Mouse (Mus musculus) MEL (cell line): Measurements from ENCODE around the gene Aldh1a3. TPM values are rescaled to one million over a fixed set of nuclear protein-coding genes. Genes with fewer than 3 reads are reported as not detected.

Experiments used
- DNase-seq: peaks from one replicate; pipeline ENCODE4 v3.0.0; 2011; ENCODE audit warnings: low read depth, low spot score
- H3K27ac ChIP-seq: 2 replicates; pipeline ENCODE4 v1.5.1; 2012; ENCODE audit warnings: low read depth, mild to moderate bottlenecking, control low read depth, low read length, moderate library complexity; ENCODE audit not compliant: control insufficient read depth
- H3K27me3 ChIP-seq, 2 experiments: fragments of 150-350 bp in 1 of 2; sonication (generic) in 1 of 2; 2 replicates each; pipeline ENCODE4 v1.6.1; 2012; ENCODE audit warnings: low read length in 2 of 2, mild to moderate bottlenecking in 2 of 2, improper control_type of control experiment in 1 of 2, moderate library complexity in 1 of 2; ENCODE audit not compliant: insufficient read depth in 2 of 2, control insufficient read depth in 1 of 2
- H3K36me3 ChIP-seq, 2 experiments: 2 replicates each; pipeline ENCODE4 v1.6.1; 2012 to 2014; ENCODE audit warnings: low read length in 2 of 2, improper control_type of control experiment in 1 of 2, inconsistent platforms in 1 of 2, mild to moderate bottlenecking in 1 of 2; ENCODE audit not compliant: insufficient read depth in 2 of 2, control insufficient read depth in 1 of 2
- H3K4me1 ChIP-seq, 2 experiments: fragments of 150-350 bp in 1 of 2; sonication (generic) in 1 of 2; 2 replicates each; pipeline ENCODE4 v1.6.1; 2012; ENCODE audit warnings: low read length in 2 of 2, improper control_type of control experiment in 1 of 2, mild to moderate bottlenecking in 1 of 2; ENCODE audit not compliant: insufficient read depth in 2 of 2, control insufficient read depth in 1 of 2
- H3K4me3 ChIP-seq, 2 experiments: fragments of 150-350 bp in 1 of 2; sonication (generic) in 1 of 2; 2 replicates each; pipeline ENCODE4 v1.5.1; 2012; ENCODE audit warnings: low read depth in 2 of 2, low read length in 2 of 2, mild to moderate bottlenecking in 2 of 2, moderate library complexity in 2 of 2, control low read depth in 1 of 2, improper control_type of control experiment in 1 of 2; ENCODE audit not compliant: control insufficient read depth in 1 of 2, insufficient read depth in 1 of 2
- H3K79me2 ChIP-seq: 2 replicates; pipeline ENCODE4 v1.6.1; 2012; ENCODE audit warnings: mild to moderate bottlenecking, low read length, moderate library complexity; ENCODE audit not compliant: control insufficient read depth, poor library complexity, insufficient read depth
- H3K9ac ChIP-seq: 2 replicates; pipeline ENCODE4 v1.6.1; 2012; ENCODE audit warnings: low read depth, mild to moderate bottlenecking, control low read depth, low read length, moderate library complexity; ENCODE audit not compliant: control insufficient read depth, poor library complexity, severe bottlenecking
- H3K9me3 ChIP-seq: fragments of 150-350 bp; sonication (generic); replicated peaks from 2 replicates; pipeline ENCODE4 v1.6.1; 2012; ENCODE audit warnings: mild to moderate bottlenecking, low read length, improper control_type of control experiment, moderate library complexity; ENCODE audit not compliant: insufficient read depth
- CHD2 ChIP-seq: IDR thresholded peaks from 2 replicates; pipeline ENCODE4 v1.6.1; 2011; ENCODE audit warnings: low read length, improper control_type of control experiment
- CTCF ChIP-seq, 3 experiments: IDR thresholded peaks in 2 of 3; conservative IDR thresholded peaks in 1 of 3; 2 replicates each; pipeline ENCODE4 v1.5.1; 2011 to 2012; ENCODE audit warnings: low read length in 3 of 3, low read depth in 2 of 3, mild to moderate bottlenecking in 2 of 3, improper control_type of control experiment in 1 of 3, inconsistent platforms in 1 of 3, mixed read lengths in 1 of 3, moderate library complexity in 1 of 3; ENCODE audit not compliant: control insufficient read depth in 1 of 3, insufficient read depth in 1 of 3, poor library complexity in 1 of 3, severe bottlenecking in 1 of 3
- ELF1 ChIP-seq: IDR thresholded peaks from 2 replicates; pipeline ENCODE4 v1.6.1; 2014; ENCODE audit warnings: low read depth, mild to moderate bottlenecking, inconsistent platforms, low read length, improper control_type of control experiment, moderate library complexity
- ETS1 ChIP-seq: IDR thresholded peaks from 2 replicates; pipeline ENCODE4 v1.6.1; 2012; ENCODE audit warnings: low read depth, mild to moderate bottlenecking, inconsistent platforms, low read length, improper control_type of control experiment, moderate library complexity
- GABPA ChIP-seq: IDR thresholded peaks from 2 replicates; pipeline ENCODE4 v1.6.1; 2012; ENCODE audit warnings: low read depth, mild to moderate bottlenecking, inconsistent platforms, low read length, improper control_type of control experiment, moderate library complexity
- HCFC1 ChIP-seq: IDR thresholded peaks from 2 replicates; pipeline ENCODE4 v1.6.1; 2012; ENCODE audit warnings: low read depth, mild to moderate bottlenecking, inconsistent platforms, low read length, improper control_type of control experiment, moderate library complexity
- KAT2A ChIP-seq: conservative IDR thresholded peaks from 2 replicates; pipeline ENCODE4 v1.6.1; 2012; ENCODE audit warnings: low read depth, low read length, improper control_type of control experiment, inconsistent platforms
- MEF2A ChIP-seq: IDR thresholded peaks from 2 replicates; pipeline ENCODE4 v1.6.1; 2014; ENCODE audit warnings: low read depth, mild to moderate bottlenecking, inconsistent platforms, low read length, improper control_type of control experiment; ENCODE audit not compliant: poor library complexity, insufficient replicate concordance, severe bottlenecking; ENCODE audit errors: extremely low read depth
- MYB ChIP-seq: IDR thresholded peaks from 2 replicates; pipeline ENCODE4 v1.6.1; 2011; ENCODE audit warnings: mild to moderate bottlenecking, low read depth, low read length, improper control_type of control experiment
- RAD21 ChIP-seq: IDR thresholded peaks from 2 replicates; pipeline ENCODE4 v1.6.1; 2011; ENCODE audit warnings: mild to moderate bottlenecking, low read depth, low read length, improper control_type of control experiment
- TAL1 ChIP-seq: IDR thresholded peaks from 2 replicates; pipeline ENCODE4 v1.6.1; 2012; ENCODE audit warnings: mild to moderate bottlenecking, inconsistent platforms, low read length, moderate library complexity, mixed read lengths
- TBP ChIP-seq: IDR thresholded peaks from 2 replicates; pipeline ENCODE4 v1.8.0; 2011; ENCODE audit warnings: low read depth, low read length, improper control_type of control experiment
- TCF12 ChIP-seq: IDR thresholded peaks from 2 replicates; pipeline ENCODE4 v1.6.1; 2014; ENCODE audit warnings: low read depth, mild to moderate bottlenecking, inconsistent platforms, low read length, improper control_type of control experiment, moderate library complexity
- UBTF ChIP-seq: IDR thresholded peaks from 2 replicates; pipeline ENCODE4 v1.6.1; 2012; ENCODE audit warnings: low read depth, mild to moderate bottlenecking, inconsistent platforms, low read length, improper control_type of control experiment, moderate library complexity, borderline replicate concordance; ENCODE audit not compliant: insufficient read depth
- ZMIZ1 ChIP-seq: IDR thresholded peaks from 2 replicates; pipeline ENCODE4 v1.6.1; 2012; ENCODE audit warnings: low read depth, mild to moderate bottlenecking, inconsistent platforms, low read length, improper control_type of control experiment, moderate library complexity
- ZNF384 ChIP-seq: IDR thresholded peaks from 2 replicates; pipeline ENCODE4 v1.6.1; 2012; ENCODE audit warnings: low read depth, mild to moderate bottlenecking, inconsistent platforms, low read length, improper control_type of control experiment
- polyA plus RNA-seq, 2 experiments: library from polyadenylated mRNA; stranded (reverse) in 1 of 2; unstranded in 1 of 2; fragments of >175 nt in 1 of 2; fragments of >200 nt in 1 of 2; gene quantifications; 2 replicates each; pipeline versions ENCODE4 v1.2.1 to v1.2.4; 2012; ENCODE audit warnings: low replicate concordance in 2 of 2, low read depth in 1 of 2; ENCODE audit not compliant: insufficient read length in 2 of 2, insufficient read depth in 1 of 2, missing spikeins in 1 of 2
- total RNA-seq: library from RNA; depleted of rRNA; stranded (reverse); fragments of 300-350 nt; gene quantifications from 2 replicates; pipeline ENCODE4 v1.2.3, GENCODE M21; 2012

Aldh1a3 gene
- total and polyA plus RNA-seq, 3 experiments, result 13.4 to 43.4 TPM; not detected in 1

GRCm38 (mm10) chr7:66370970-66371369 lies 56.3 kb downstream of the Aldh1a3 start:
- Histone ChIP-seq H3K36me3 (peaks cover 0 to 3% of the 10 kb centered on the region in 2 experiments; a peak in 1 of 4 replicates), H3K27ac (no peak overlapping the region), H3K9me3 (no peaks in the 10 kb centered on the region), H3K27me3 (no peaks in the 10 kb centered on the region), H3K9ac (no peak overlapping the region), H3K79me2 (0 out of 2 replicates have a peak, but pooled peaks cover 2% of the 10 kb centered on the region)
- TF ChIP-seq ZNF384, result no peak
- TF ChIP-seq RAD21, result no peak
- TF ChIP-seq ZMIZ1, result no peak
- TF ChIP-seq TAL1, result no peak
- TF ChIP-seq UBTF, result no peak
- TF ChIP-seq TCF12, result no peak
- TF ChIP-seq, all 39 proteins: peak for 0
- H3K4me3 ChIP-seq, result no peak overlapping the region
- DNase-seq, result no peak
- H3K4me1 ChIP-seq, result no peaks in the 10 kb centered on the region

GRCm38 (mm10) chr7:66369934-66370445 lies 57.3 kb downstream of the Aldh1a3 start:
- Histone ChIP-seq H3K27me3 (no peaks in the 10 kb centered on the region), H3K79me2 (0 out of 2 replicates have a peak, but pooled peaks cover 2% of the 10 kb centered on the region), H3K27ac (no peak overlapping the region), H3K4me3 (no peak overlapping the region), H3K9me3 (no peaks in the 10 kb centered on the region), H3K4me1 (no peaks in the 10 kb centered on the region), H3K36me3 (peaks cover 0 to 3% of the 10 kb centered on the region in 2 experiments; a peak in 1 of 4 replicates), H3K9ac (no peak overlapping the region)
- no peak for DNase-seq
- TF ChIP-seq GABPA (no peak), CHD2 (no peak), ZMIZ1 (no peak), TCF12 (no peak), TBP (no peak), ETS1 (no peak), HCFC1 (no peak), ELF1 (no peak), MYB (no peak), CTCF (IDR thresholded peaks at IDR 0.05 in 2 of 3, conservative IDR thresholded peaks at IDR 0.05 in 1 of 3; ENCODE audit: control insufficient read depth in 1 of 3, insufficient read depth in 1 of 3, low read depth in 2 of 3, low read length in 3 of 3, poor library complexity in 1 of 3, severe bottlenecking in 1 of 3) (no peak), KAT2A (no peak), MEF2A (no peak)
